Mouse (Mus musculus) retina, postnatal 1 day (tissue): Measurements from ENCODE around the gene Setd1b.
A peak's percentile ranks its signal among the peaks of the same experiment; 100 is the strongest.

ENCODE experiments used
- DNase-seq: peaks from one replicate; pipeline ENCODE4 v3.0.0-alpha.2; 2012

The Setd1b gene

GRCm38 (mm10) chr5:123140694-123141554 lies 1.1 kb upstream of the Setd1b start:
- peak; percentile 96 for DNase-seq

GRCm38 (mm10) chr5:123141555-123142160 lies 335 bp upstream of the Setd1b start:
- no peak for DNase-seq

- peak; percentile 79 for DNase-seq
These were observed 1.4 kb downstream of the Setd1b start for GRCm38 (mm10) chr5:123143251-123143970.

GRCm38 (mm10) chr5:123143971-123144745 lies 2.2 kb downstream of the Setd1b start:
- peak; percentile 47 for DNase-seq

GRCm38 (mm10) chr5:123144746-123145590 lies 3.0 kb downstream of the Setd1b start:
- no peak for DNase-seq

- DNase-seq, result no peak
These were observed 4.4 kb downstream of the Setd1b start for GRCm38 (mm10) chr5:123146357-123146756.

DNA sequence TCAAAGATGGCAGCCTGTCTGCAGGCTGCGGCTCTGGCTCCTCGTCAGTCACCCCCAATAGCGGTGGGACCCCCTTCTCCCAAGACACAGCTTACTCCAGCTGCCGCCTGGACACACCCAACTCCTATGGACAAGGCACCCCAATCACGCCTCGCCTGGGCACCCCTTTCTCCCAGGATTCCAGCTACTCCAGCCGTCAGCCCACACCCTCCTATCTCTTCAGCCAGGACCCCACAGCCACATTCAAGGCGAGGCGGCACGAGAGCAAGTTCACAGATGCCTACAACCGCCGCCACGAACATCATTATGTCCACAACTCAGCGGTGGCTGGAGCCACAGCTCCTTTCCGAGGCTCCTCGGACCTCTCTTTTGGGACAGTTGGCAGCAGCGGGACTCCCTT lies 5.6 kb downstream of the Setd1b start:
- no peak for DNase-seq

- DNase-seq, result no peak
These were observed 6.2 kb downstream of the Setd1b start for GRCm38 (mm10) chr5:123148073-123148722.

DNA sequence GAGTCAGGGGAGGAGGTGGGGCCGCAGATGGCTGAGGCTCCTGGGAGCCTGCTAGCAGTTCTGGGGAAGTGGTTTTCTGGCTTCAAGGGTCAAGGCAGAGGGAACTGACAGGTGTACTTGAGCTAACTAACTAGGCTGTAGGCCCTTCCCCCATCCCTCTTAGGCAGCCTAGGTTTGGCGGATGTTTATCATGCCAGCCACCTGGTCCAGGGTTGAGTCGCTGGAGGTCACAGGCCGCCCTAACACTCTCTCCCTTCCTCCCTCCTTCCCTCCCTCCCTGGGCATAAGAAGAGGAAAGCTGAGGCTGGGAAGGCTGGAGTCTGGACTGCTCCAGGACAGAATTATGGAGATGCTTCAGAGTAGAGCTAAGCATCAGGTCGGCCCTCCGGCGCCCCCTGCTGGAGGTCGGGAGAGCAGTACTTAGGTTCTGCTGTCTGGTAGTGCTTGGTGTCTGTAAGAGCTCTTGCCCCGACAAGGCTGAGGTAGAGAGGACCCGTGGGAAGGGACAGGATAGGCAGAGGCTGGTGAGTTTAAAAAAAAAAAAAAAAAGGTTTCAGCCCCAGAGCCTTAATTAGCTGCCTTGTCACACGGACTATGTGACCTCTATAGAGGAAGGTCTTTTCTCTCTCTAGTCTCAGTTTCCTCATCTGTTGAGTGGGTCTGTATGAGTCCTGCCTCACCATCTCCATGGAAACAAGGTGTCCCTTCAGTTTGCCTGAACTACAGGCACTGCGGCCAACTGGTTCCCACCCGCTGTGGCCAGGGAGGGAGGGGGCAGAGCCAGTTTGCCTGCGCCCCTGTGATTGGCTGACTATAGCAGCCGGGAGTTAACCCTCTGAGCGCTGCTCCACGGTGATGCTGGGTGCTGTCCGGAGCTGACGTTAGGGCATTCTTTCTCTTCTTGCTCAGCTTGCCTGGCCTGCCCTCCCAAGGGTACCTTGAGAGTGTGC lies 7.7 kb downstream of the Setd1b start:
- DNase-seq, result peak; percentile 91

- DNase-seq, result no peak
These were observed 8.6 kb downstream of the Setd1b start for GRCm38 (mm10) chr5:123150641-123151040.

GRCm38 (mm10) chr5:123151077-123151476 lies 9.1 kb downstream of the Setd1b start:
- DNase-seq, result no peak

DNA sequence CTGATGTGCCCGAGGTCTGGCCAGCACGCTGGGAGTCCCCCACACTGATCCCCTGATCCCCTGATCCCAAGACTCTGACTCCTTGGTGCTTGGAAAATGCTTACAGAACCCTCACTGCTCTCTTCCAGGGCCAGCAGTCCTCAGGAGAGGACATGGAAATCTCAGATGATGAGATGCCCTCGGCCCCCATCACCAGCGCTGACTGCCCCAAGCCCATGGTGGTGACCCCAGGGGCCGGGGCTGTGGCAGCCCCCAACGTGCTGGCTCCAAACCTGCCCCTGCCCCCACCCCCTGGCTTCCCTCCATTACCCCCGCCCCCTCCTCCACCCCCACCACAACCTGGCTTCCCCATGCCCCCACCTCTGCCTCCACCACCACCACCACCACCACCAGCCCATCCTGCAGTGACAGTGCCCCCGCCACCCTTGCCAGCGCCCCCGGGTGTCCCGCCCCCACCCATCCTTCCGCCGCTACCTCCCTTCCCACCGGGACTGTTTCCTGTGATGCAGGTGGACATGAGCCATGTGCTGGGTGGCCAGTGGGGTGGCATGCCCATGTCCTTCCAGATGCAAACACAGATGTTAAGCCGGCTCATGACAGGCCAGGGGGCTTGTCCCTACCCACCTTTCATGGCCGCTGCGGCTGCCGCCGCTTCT lies 9.8 kb downstream of the Setd1b start:
- DNase-seq, result no peak

GRCm38 (mm10) chr5:123152901-123153300 lies 10.9 kb downstream of the Setd1b start:
- DNase-seq, result no peak

GRCm38 (mm10) chr5:123155425-123155824 lies 13.4 kb downstream of the Setd1b start:
- peak; percentile 85 for DNase-seq

- peak; percentile 38 for DNase-seq
These were observed 14.8 kb downstream of the Setd1b start for GRCm38 (mm10) chr5:123156763-123157162.

GRCm38 (mm10) chr5:123157972-123158371 lies 16.0 kb downstream of the Setd1b start:
- no peak for DNase-seq

- DNase-seq, result no peak
These were observed 17.5 kb downstream of the Setd1b start for GRCm38 (mm10) chr5:123159446-123159845.

DNA sequence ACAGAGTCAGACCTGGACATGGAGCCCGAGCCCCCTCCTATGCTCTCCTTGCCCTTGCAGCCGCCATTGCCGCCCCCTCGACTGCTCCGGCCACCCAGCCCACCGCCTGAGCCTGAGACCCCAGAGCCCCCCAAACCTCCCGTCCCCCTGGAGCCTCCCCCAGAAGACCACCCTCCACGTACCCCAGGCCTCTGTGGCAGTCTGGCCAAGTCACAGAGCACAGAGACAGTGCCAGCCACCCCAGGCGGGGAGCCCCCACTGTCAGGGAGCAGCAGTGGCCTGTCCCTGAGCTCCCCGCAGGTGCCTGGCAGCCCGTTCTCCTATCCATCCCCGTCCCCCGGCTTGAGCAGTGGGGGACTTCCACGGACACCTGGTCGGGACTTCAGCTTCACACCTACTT lies 17.9 kb downstream of the Setd1b start:
- DNase-seq, result no peak

- no peak for DNase-seq
These were observed 18.3 kb downstream of the Setd1b start for GRCm38 (mm10) chr5:123160341-123160740.

DNA sequence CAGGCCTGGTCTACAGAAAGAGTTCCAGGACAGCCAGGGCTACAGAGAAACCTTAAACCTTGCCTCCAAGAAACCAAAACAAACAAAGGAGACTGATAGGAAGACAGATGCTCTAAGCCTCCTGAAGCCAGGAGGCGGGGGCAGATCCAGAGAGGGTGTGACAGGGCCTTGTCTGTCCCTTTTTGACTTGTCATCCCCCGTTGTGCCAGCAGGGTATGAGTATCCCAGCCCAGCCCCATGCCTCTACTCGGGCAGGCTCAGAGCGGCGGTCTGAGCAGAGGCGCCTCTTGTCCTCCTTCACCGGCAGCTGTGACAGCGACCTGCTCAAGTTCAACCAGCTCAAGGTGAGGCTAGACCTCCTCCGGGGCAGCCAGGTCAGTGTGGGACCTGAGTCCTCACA lies 20.9 kb downstream of the Setd1b start:
- DNase-seq, result peak; percentile 32
